Mouse (Mus musculus): ENCODE measurements around the gene Rab40c.

GRCm38 (mm10) chr17:25950706-25951105 is 31.2 kb upstream of the Rab40c start:
- no peak for TF ChIP-seq CTCF (IDR thresholded peaks at IDR 0.05; ENCODE audit: extremely low read depth, insufficient read depth, low read length)
- TF ChIP-seq POLR2A (IDR thresholded peaks at IDR 0.05; ENCODE audit: extremely low read depth, insufficient read depth, low read length), result no peak
